Mouse (Mus musculus) lung, postnatal 4 days (tissue): ENCODE measurements around the gene Gm10217.

ENCODE experiments used
- DNase-seq, 2 experiments: peaks; one replicate each; pipeline ENCODE4 v3.0.0; 2021

The Gm10217 gene

GRCm38 (mm10) chr8:9863951-9864350 lies at the start of gene Gm10217:
Gm10217 (plus strand) TSS chr8:9864251.
- DNase-seq: no peak

- DNase-seq: no peak
Observed at GRCm38 (mm10) chr8:9824770-9825169, 39.3 kb upstream of the Gm10217 start.

- no peak for DNase-seq
Observed at GRCm38 (mm10) chr8:9840257-9840656, 23.8 kb upstream of the Gm10217 start.

- DNase-seq: no peak
Observed at GRCm38 (mm10) chr8:9859286-9859685, 4.8 kb upstream of the Gm10217 start.

- DNase-seq: no peak
Observed at GRCm38 (mm10) chr8:9860539-9861203, 3.4 kb upstream of the Gm10217 start.

GRCm38 (mm10) chr8:9865150-9865549 lies 1.1 kb downstream of the Gm10217 start:
- DNase-seq: no peak

GRCm38 (mm10) chr8:9868094-9868493 lies 4.0 kb downstream of the Gm10217 start:
- no peak for DNase-seq

- DNase-seq: no peak
Observed at GRCm38 (mm10) chr8:9876241-9876640, 12.2 kb downstream of the Gm10217 start.

- no peak for DNase-seq
Observed at GRCm38 (mm10) chr8:9879921-9880320, 15.9 kb downstream of the Gm10217 start.

GRCm38 (mm10) chr8:9886714-9887113 lies 22.7 kb downstream of the Gm10217 start:
- no peak for DNase-seq

GRCm38 (mm10) chr8:9899199-9899598 lies 35.1 kb downstream of the Gm10217 start:
- DNase-seq: no peak

GRCm38 (mm10) chr8:9899673-9900072 lies 35.6 kb downstream of the Gm10217 start:
- DNase-seq: no peak
